Mouse (Mus musculus) forebrain, embryonic 16.5 days (tissue): ENCODE measurements at regions not wholly inside any gene's neighbourhood (a gene's known extent, or its start where the extent isn't known, plus 50 kb on each side); places are given as distances from the start of the nearest gene placed in this dataset.

Experiments
- ATAC-seq: fragments of 200-750 bp; cut with Nextera tagmentation; 2 replicates; pipeline ENCODE4 v1.8.0; 2017; ENCODE audit warnings: mild to moderate bottlenecking, moderate library complexity
- H3K27ac ChIP-seq: fragments of 300-500 bp; sonication (generic); 2 replicates; pipeline ENCODE4 v1.5.1; 2014; ENCODE audit warnings: low read length, control low read depth
- H3K27me3 ChIP-seq: fragments of 300-500 bp; sonication (generic); replicated peaks from 2 replicates; pipeline ENCODE4 v1.6.1; 2014; ENCODE audit warnings: low read length; ENCODE audit not compliant: control insufficient read depth, insufficient read depth
- H3K36me3 ChIP-seq: fragments of 300-500 bp; sonication (generic); 2 replicates; pipeline ENCODE4 v1.6.1; 2014; ENCODE audit not compliant: control insufficient read depth, insufficient read depth
- H3K4me1 ChIP-seq: fragments of 300-500 bp; sonication (generic); replicated peaks from 2 replicates; pipeline ENCODE4 v1.6.1; 2014; ENCODE audit warnings: low read length; ENCODE audit not compliant: control insufficient read depth, insufficient read depth
- H3K4me2 ChIP-seq: fragments of 300-500 bp; sonication (generic); 2 replicates; pipeline ENCODE4 v1.6.1; 2014; ENCODE audit warnings: mild to moderate bottlenecking, low read length, control low read depth
- H3K4me3 ChIP-seq: fragments of 300-500 bp; sonication (generic); replicated peaks from 2 replicates; pipeline ENCODE4 v1.5.1; 2014; ENCODE audit warnings: mild to moderate bottlenecking, low read length, control low read depth
- H3K9ac ChIP-seq: fragments of 300-500 bp; sonication (generic); replicated peaks from 2 replicates; pipeline ENCODE4 v1.6.1; 2014; ENCODE audit warnings: low read depth, low read length, control low read depth
- H3K9me3 ChIP-seq: fragments of 300-500 bp; sonication (generic); 2 replicates; pipeline ENCODE4 v1.6.1; 2016; ENCODE audit warnings: low read length; ENCODE audit not compliant: control insufficient read depth
- WGBS: fragments of 180-500 bp; shearing (Covaris S2); extraction: QIAGEN DNeasy Blood & Tissue Kit; methylation state at CpG from one replicate; pipeline ENCODE4 v1.1.7; 2014; 5-methylcytosine and 5-hydroxymethylcytosine counted together

DNA sequence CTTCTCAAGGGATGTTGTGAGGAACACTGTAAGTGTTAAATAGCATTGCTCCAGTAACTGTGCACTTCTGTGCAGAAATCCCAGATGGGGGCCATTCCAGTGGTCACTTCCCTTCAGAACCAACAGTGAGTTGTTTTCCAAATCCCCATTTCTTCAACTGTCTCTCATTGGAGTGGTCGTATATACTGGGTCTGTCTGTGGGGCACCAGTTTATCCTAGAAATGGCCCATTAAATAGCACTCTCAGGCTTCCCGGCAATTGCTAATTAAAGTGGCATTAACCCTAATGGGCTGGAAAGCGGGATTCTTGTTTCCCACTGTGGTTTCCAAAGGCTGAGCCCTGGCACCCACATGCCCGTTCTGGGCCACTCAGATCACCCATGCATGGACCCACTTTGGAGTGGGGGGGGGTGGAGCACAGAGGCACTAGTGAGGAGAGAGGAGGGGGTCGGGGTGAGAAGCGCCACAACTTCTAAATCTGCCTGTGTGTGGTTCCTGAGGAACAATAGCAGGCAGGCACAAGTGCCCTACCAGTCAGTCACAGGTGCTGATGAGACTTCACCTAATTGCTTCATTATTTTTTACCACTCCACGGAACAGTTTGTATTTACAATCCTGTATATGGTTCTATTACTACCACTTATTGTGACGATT is 78.1 kb downstream of the Fam204a start:
- H3K36me3 ChIP-seq, result no peaks in the 10 kb centered on the region
- no peak overlapping the region for H3K9ac ChIP-seq
- H3K27me3 ChIP-seq, result peaks cover 27% of the 10 kb centered on the region
- 3% methylated on average over 8 of the region's 8 CpGs for WGBS
- H3K27ac ChIP-seq, result no peak overlapping the region
- peak; percentile 65 for ATAC-seq
- peak overlapping the region; percentile 12; the same call in 1 of the 2 replicates for H3K4me2 ChIP-seq
- H3K4me1 ChIP-seq, result peaks cover 14% of the 10 kb centered on the region
- no peaks in the 10 kb centered on the region for H3K9me3 ChIP-seq
- H3K4me3 ChIP-seq, result no peak overlapping the region

DNA sequence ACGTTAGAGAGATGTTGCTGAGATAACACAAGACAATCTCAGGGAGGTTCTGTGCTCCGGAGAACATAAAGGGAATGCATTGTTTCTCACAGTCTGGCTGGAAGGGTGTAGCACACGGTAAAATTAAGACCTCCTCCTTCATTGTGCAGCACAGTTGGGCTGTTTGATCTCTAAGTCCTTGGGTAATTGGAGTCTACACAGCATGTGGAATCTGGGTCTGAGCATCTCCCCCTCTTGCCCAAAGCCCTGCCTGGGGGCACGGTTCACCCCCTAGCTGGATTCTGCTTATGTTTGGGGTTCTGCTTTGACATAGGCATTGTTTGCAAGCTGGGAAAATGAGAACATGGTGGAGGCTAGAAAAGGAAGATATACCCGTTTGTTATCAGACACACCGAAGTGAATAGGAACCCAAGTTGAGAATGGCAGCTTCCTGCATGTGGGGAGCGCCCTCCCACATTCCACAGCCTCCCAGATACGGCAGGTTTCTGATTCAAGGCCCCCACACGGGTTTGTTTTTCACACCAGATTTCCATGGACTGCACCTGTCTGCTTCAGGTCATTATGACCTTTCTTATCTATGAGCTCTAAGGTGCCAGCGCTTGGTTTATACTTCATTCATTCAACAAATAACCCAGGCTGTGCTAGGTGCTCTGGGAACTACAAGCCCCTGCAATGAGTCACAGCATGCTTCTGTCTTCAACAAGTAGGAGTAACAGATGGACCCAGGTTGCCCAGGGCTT is 79.9 kb downstream of the Fam204a start:
- H3K27ac ChIP-seq, result no peak overlapping the region
- H3K4me2 ChIP-seq, result peak overlapping the region; percentile 5; the same call in 1 of the 2 replicates
- H3K4me1 ChIP-seq, result peaks cover 14% of the 10 kb centered on the region
- WGBS, result 21% methylated on average over 10 of the region's 10 CpGs
- H3K4me3 ChIP-seq, result no peak overlapping the region
- H3K9ac ChIP-seq, result no peak overlapping the region
- no peak for ATAC-seq
- H3K9me3 ChIP-seq, result no peaks in the 10 kb centered on the region
- peaks cover 34% of the 10 kb centered on the region for H3K27me3 ChIP-seq
- no peaks in the 10 kb centered on the region for H3K36me3 ChIP-seq

DNA sequence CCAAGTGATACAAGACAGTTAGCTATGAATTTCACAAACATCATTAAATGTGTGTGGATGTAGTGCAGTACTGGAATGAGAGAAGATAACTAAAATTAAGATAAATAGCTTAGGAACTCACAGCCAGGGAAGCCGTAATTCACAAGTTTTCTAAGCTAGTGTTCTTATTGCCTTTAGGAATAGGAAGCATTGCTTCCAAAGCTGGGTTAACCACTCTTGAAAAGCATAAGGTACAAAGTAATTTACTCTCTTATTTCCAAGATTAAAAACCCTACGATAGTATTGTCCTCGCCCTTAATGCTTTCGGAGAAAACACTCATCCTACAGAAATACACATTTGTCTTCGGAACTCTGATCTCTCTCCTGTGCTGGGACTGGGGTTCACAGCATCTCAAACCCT is 81.3 kb downstream of the Fam204a start:
- H3K9ac ChIP-seq, result no peak overlapping the region
- whole genome bisulfite sequencing, result 51% methylated on average over 5 of the region's 5 CpGs
- H3K27ac ChIP-seq, result no peak overlapping the region
- no peak for ATAC-seq
- peaks cover 34% of the 10 kb centered on the region for H3K27me3 ChIP-seq
- no peaks in the 10 kb centered on the region for H3K9me3 ChIP-seq
- no peak overlapping the region for H3K4me2 ChIP-seq
- H3K36me3 ChIP-seq, result no peaks in the 10 kb centered on the region
- H3K4me1 ChIP-seq, result peaks cover 14% of the 10 kb centered on the region
- H3K4me3 ChIP-seq, result peak overlapping the region; percentile 39

DNA sequence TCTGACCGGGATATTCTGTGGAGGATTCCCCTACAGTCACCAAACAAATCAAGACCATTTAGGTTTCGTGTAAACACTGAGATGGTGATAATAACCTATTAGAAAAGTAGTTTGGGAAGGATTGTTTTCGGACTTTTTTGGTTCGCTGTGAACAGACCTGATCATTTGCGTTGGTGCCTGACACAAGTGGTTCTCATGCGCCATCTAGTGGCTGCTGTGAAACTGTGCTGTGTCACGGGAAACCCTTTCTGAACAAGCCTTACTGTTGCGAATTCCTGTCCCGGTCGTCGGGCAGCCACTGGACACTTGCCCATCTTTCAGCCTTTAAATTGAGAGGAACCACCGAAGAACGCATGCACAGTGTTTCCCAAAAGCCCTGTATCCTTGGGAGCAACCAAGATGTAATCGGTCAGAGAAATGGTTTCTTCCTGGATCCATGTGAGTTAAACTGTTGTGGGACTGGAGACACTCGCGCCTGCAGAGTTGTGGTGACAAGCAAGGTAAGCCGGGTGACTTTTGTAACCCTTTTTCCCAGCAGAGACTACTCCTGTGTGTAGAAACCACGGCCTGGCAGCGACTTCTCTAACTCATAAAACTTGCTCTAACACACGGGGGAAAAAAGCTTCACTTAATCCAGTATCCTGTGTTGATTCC is 82.0 kb downstream of the Fam204a start:
- Histone ChIP-seq H3K4me2 (peak overlapping the region; percentile 53), H3K4me3 (peak overlapping the region; percentile 39), H3K27me3 (peaks cover 34% of the 10 kb centered on the region), H3K36me3 (no peaks in the 10 kb centered on the region), H3K9ac (no peak overlapping the region; the same call in 1 of the 2 replicates), H3K4me1 (peaks cover 14% of the 10 kb centered on the region), H3K9me3 (no peaks in the 10 kb centered on the region), H3K27ac (no peak overlapping the region)
- peak; percentile 75; the same call in 1 of the 2 replicates for ATAC-seq
- 3% methylated on average over 20 of the region's 20 CpGs for WGBS

DNA sequence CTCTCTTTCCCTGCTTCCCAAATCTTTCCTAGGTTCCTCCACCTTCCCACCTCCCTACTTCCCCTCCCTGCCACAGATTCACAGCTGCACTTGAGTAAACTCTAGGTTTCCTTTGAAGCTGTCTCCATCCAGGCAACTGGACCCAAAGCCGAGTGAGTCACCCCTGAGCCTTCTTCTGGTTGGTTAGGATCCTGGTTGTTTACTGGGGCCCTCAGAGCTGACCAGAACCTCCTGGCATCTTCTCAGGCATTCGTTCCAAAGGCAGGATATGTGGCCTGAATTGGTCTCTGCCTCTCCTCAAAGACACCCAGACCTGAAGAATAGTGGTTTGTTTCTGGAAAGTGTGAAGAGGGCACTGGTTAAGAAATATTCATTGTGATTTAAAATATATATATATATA is 87.6 kb downstream of the Fam204a start:
- Histone ChIP-seq H3K9ac (no peak overlapping the region), H3K4me1 (no peaks in the 10 kb centered on the region), H3K4me3 (no peak overlapping the region), H3K27ac (no peak overlapping the region), H3K36me3 (no peaks in the 10 kb centered on the region), H3K4me2 (no peak overlapping the region), H3K27me3 (0 out of 2 replicates have a peak, but pooled peaks cover 9% of the 10 kb centered on the region), H3K9me3 (no peaks in the 10 kb centered on the region)
- WGBS, result 91% methylated on average over 2 of the region's 2 CpGs
- no peak for ATAC-seq

DNA sequence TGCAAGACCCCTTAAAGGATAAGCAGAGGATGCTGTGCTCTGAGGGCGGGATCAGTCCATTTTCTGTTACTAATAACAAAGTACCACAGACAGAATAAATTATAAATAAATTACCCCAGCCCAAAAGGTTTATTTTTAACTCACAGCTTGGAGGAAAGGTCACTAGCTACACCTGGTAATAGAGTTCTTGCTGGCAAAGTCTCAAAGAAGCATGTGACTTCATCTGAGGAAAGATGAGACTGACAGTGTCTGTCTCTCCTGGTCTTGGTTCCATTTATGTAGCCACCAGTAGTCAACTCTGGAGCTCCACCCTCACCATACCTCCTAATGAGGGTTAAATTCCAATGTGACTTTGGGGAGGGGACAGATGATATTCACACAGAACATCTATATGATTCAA is 90.0 kb downstream of the Fam204a start:
- H3K36me3 ChIP-seq, result no peaks in the 10 kb centered on the region
- 88% methylated on average over 1 of the region's 1 CpGs for whole genome bisulfite sequencing
- H3K4me1 ChIP-seq, result no peaks in the 10 kb centered on the region
- H3K9ac ChIP-seq, result no peak overlapping the region
- no peak overlapping the region for H3K4me2 ChIP-seq
- H3K27ac ChIP-seq, result no peak overlapping the region
- no peak overlapping the region for H3K4me3 ChIP-seq
- no peaks in the 10 kb centered on the region for H3K27me3 ChIP-seq
- no peak for ATAC-seq
- no peaks in the 10 kb centered on the region for H3K9me3 ChIP-seq

DNA sequence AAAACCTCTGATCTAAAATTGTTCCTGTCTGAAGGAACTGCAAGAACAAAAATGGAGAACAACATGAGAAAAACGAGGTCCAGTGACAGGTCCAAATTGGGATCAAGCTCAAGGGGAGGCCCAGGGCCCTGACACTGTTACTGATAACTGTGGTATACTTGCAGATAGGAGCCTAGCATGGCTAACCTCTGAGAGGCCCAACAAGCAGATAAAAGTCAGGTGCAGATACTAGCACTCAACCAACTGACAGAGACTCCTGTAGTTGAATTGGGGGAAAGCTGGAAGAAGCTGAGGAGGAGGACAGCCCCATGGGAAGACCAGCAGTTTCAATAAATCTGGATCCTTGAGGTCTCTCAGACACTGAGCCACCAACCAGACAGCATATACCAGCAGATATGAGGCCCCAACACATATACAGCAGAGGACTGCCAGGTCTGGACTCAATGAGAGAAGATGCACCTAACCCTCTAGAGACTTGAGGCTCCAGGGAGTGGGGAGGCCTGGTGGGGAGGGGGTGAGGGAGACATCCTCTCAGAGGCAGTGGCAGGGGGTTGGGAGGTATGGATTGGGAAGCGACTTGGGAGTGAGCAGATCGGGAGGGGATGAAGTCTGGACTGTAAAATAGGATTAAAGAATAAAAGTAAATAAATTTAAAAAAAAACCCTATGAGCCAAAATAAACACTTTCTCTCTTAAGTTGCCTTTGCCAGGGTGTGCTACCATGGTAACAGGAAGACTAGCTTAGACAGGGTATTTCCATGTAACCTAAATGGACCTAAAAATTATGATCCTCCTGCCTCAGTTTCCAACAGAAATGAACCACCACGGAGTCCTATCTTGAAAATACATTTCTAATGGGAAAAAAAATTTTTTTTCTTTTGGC is 91.8 kb downstream of the Fam204a start:
- Histone ChIP-seq H3K4me2 (no peak overlapping the region), H3K36me3 (no peaks in the 10 kb centered on the region), H3K4me1 (no peaks in the 10 kb centered on the region), H3K9me3 (no peaks in the 10 kb centered on the region), H3K27ac (no peak overlapping the region), H3K9ac (no peak overlapping the region), H3K27me3 (no peaks in the 10 kb centered on the region), H3K4me3 (no peak overlapping the region)
- 83% methylated on average over 4 of the region's 4 CpGs for WGBS
- no peak for ATAC-seq

DNA sequence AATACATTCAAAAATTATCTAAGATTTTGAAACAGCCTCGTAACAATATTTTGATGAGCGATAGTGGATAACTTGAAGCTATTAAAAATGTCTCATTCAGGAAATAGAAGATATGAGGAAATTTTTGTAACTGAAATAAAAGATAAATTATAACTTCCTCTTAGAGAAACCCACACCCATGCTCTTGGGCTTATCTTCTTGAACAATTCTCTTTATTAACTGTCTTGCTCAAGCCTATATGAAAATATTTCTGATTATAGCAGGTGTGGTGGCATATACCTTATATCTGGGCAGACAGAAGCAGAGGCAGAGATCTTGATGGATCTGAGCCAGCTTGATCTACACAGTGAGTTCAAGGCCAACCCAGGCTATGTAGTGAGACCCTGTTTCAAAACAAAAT is 96.9 kb downstream of the Fam204a start:
- H3K36me3 ChIP-seq, result no peaks in the 10 kb centered on the region
- WGBS, result 94% methylated on average over 2 of the region's 2 CpGs
- no peak overlapping the region for H3K9ac ChIP-seq
- no peaks in the 10 kb centered on the region for H3K9me3 ChIP-seq
- H3K27ac ChIP-seq, result no peak overlapping the region
- H3K27me3 ChIP-seq, result no peaks in the 10 kb centered on the region
- no peak overlapping the region for H3K4me3 ChIP-seq
- no peak overlapping the region for H3K4me2 ChIP-seq
- no peaks in the 10 kb centered on the region for H3K4me1 ChIP-seq
- no peak for ATAC-seq

DNA sequence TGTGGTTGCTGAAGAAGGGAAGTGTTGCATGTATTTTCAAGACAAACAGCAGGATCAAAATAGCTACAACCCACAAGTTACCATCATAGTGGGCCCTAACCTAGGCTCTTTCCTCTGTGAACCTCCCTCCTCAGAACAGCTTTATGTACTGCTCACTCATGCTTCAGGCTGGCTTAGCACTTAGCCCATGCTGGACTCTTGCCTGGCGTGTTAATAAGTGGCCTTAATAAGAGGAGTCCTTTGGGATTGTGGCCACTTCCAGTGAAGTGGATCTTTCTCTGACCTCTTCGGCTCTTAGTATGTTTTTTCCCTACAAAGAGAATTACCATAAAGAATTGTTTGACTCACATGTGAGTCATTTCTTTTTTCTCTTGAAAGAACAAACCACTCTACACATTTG is 101.9 kb downstream of the Fam204a start:
- Histone ChIP-seq H3K4me2 (no peak overlapping the region), H3K27ac (no peak overlapping the region), H3K4me1 (no peaks in the 10 kb centered on the region), H3K36me3 (no peaks in the 10 kb centered on the region), H3K9me3 (no peaks in the 10 kb centered on the region), H3K27me3 (no peaks in the 10 kb centered on the region), H3K4me3 (no peak overlapping the region), H3K9ac (no peak overlapping the region)
- ATAC-seq, result no peak
- 75% methylated on average over 2 of the region's 2 CpGs for WGBS
